Mouse (Mus musculus): ENCODE measurements around the gene Ttc7b. TPM values are rescaled to one million over a fixed set of nuclear protein-coding genes. Genes with fewer than 3 reads are reported as not detected.

The Ttc7b gene
- total RNA-seq, 4 experiments from 2014 or later = 89.9 to 102 (median 95.5) TPM

GRCm38 (mm10) chr12:100330234-100330633 is 190.4 kb downstream of the Ttc7b start:
- DNase-seq = no peak

GRCm38 (mm10) chr12:100328998-100329397 is 191.6 kb downstream of the Ttc7b start:
- no peak for DNase-seq

- no peak for DNase-seq
Observed at GRCm38 (mm10) chr12:100328557-100328956, 192.1 kb downstream of the Ttc7b start.

- peak; percentile 71 for DNase-seq
Observed at GRCm38 (mm10) chr12:100326732-100327131, 193.9 kb downstream of the Ttc7b start.

GRCm38 (mm10) chr12:100325618-100326017 is 195.0 kb downstream of the Ttc7b start:
- no peak for DNase-seq

GRCm38 (mm10) chr12:100325212-100325611 is 195.4 kb downstream of the Ttc7b start:
- DNase-seq = no peak

- no peak for DNase-seq
Observed at GRCm38 (mm10) chr12:100323641-100324040, 197.0 kb downstream of the Ttc7b start.

- DNase-seq = no peak
Observed at GRCm38 (mm10) chr12:100322225-100322624, 198.4 kb downstream of the Ttc7b start.

- peak; percentile 43 for DNase-seq
Observed at GRCm38 (mm10) chr12:100321545-100321944, 199.1 kb downstream of the Ttc7b start.

- DNase-seq = no peak
Observed at GRCm38 (mm10) chr12:100319746-100320145, 200.9 kb downstream of the Ttc7b start.

GRCm38 (mm10) chr12:100317936-100318335 is 202.7 kb downstream of the Ttc7b start:
- no peak for DNase-seq

- DNase-seq = peak; percentile 40
Observed at GRCm38 (mm10) chr12:100316094-100316493, 204.5 kb downstream of the Ttc7b start.

- DNase-seq = no peak
Observed at GRCm38 (mm10) chr12:100315119-100315885, 205.3 kb downstream of the Ttc7b start.

- DNase-seq = no peak
Observed at GRCm38 (mm10) chr12:100313785-100314375, 206.7 kb downstream of the Ttc7b start.

GRCm38 (mm10) chr12:100313209-100313608 is 207.4 kb downstream of the Ttc7b start:
- no peak for DNase-seq

- DNase-seq = no peak
Observed at GRCm38 (mm10) chr12:100310471-100311392, 209.9 kb downstream of the Ttc7b start.

GRCm38 (mm10) chr12:100309201-100309600 is 211.4 kb downstream of the Ttc7b start:
- DNase-seq = no peak

GRCm38 (mm10) chr12:100307501-100308260 is 212.9 kb downstream of the Ttc7b start:
- peak; percentile 83 for DNase-seq

- DNase-seq = no peak
Observed at GRCm38 (mm10) chr12:100306336-100306735, 214.3 kb downstream of the Ttc7b start.

- DNase-seq = no peak
Observed at GRCm38 (mm10) chr12:100305051-100305673, 215.5 kb downstream of the Ttc7b start.

- DNase-seq = no peak
Observed at GRCm38 (mm10) chr12:100304280-100304679, 216.3 kb downstream of the Ttc7b start.

- no peak for DNase-seq
Observed at GRCm38 (mm10) chr12:100303141-100303540, 217.5 kb downstream of the Ttc7b start.
